Mouse (Mus musculus) WW6 (cell line): ENCODE measurements around the gene Olfr1535.
A peak's percentile ranks its signal among the peaks of the same experiment; 100 is the strongest.

Source experiments
- DNase-seq: peaks from one replicate; pipeline ENCODE4 v3.0.0-alpha.2; 2013; ENCODE audit warnings: low read depth, low spot score

Olfr1535 gene

DNA sequence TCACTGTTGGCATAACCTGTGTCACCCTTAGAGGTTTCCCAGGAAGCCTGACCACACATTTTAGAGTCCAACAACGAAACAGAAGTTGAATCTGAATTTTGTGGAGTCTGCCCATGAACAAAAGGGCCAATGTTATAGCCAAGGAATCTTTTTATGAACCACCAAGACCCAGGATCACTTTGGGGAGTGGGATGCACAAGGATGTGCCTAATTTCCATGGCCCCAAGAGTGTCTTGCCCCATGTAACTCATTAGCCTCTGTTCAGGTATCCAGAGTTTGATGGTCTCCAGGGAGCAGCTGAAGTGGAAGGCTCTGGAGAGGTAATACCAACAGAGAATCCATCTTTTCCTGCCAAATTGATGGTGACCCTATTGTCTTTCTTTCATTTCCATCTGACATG is at the start of gene Olfr1535:
Olfr1535 (minus strand) TSS at position 101 of the 400 bp plus-strand sequence.
- DNase-seq = no peak

- DNase-seq = no peak
Measured at GRCm38 (mm10) chr13:21591618-21592017, 31.9 kb upstream of the Olfr1535 start.

DNA sequence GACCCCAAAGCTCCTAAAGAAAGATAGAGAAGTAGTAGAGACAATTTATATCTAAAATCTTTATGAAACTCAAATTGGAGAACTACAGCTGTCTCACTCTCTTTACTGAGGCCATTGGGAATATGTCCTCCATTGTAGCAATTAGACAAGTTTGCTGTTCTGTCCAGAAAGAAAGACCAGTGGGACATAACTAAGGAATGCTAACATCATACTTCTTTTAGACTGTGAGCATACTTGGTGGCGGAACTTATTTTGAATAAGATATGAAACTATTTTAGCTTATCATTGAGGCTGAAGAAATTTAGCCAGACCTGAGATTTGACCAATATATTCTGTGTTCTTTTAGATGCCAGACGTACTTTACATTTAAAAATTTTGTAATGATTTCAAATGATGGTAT is 22.0 kb upstream of the Olfr1535 start, which contains the start of gene Olfr1364:
Olfr1364 (minus strand) TSS at position 101 of the 400 bp plus-strand sequence.
- DNase-seq = no peak

DNA sequence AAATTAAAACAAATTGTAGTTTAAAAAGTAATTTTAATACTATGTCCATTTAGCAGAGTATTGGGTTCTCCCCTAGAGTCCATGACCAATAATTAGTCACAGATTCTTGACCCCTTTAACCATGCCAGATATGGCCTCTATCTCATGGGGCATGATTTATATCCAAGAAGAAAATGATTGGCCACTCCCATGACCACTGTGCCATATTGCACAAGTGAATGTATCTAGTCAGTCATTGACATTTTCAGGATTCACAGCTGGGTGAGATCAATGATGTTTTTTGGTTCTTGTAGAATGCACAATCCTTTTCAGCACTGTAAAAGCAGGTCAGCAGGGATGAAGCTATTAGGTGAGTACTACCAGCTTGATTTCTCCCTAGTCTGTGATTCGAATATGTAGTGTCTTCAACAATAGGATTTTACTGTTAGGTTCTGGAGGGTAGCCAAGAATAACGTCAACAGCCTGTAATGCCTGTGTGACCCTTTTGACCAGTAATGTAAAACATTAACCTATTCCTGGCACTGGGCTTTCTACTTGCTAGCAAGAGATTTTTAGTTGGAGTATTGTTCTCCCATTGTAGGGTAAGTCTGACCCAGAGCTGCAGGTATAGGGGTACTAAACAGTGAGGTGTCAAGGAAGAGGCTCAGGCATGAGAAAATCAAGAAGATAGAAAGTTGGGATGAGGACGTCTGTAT is 9.1 kb downstream of the Olfr1535 start:
- DNase-seq = no peak

DNA sequence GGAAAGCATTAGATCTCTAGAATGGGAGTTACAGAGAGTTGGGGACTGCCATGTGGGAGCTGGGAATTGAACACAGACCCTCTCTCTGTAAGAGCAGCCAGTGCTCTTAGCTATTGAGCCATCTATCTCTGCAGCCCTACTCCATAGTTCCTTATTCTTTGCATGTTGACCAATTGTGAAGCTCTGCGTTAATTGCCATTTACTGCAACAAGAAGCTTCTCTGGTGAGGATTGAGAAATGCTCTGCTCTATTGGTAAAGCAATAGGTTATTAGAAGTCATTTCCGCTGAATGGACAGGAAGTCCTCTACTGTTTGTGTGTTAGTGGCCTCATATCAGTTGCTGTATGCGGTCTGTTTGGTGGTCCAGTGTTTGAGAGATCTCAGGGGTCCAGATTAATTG is 10.2 kb downstream of the Olfr1535 start:
- DNase-seq = no peak

DNA sequence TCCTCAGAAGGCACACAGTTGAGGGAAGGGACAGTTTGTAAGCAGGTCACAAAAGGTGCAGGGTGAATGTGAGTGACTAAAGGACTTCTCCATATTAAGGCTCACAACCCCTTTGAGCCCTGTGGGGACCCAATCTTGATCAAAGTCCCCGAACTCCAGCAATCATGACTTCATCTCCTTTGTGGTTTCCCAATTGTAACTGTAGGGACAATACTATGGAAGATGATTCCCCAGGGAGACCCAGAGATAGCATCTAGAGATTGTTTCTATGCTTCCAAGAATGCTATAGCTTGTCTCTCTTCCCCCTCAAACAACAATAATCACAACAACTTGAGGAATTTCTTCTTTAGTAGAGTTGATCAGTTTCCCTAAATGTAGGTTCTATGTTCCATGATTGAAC is 17.0 kb downstream of the Olfr1535 start, which contains the start of gene Olfr1366:
Olfr1366 (minus strand) TSS at position 101 of the 400 bp plus-strand sequence.
- DNase-seq = no peak

- peak; percentile 67 for DNase-seq
Measured at GRCm38 (mm10) chr13:21530781-21531201, 28.9 kb downstream of the Olfr1535 start, which contains the start of gene Zkscan8. Gene Zkscan8 (minus strand): TSS chr13:21531120.

DNA sequence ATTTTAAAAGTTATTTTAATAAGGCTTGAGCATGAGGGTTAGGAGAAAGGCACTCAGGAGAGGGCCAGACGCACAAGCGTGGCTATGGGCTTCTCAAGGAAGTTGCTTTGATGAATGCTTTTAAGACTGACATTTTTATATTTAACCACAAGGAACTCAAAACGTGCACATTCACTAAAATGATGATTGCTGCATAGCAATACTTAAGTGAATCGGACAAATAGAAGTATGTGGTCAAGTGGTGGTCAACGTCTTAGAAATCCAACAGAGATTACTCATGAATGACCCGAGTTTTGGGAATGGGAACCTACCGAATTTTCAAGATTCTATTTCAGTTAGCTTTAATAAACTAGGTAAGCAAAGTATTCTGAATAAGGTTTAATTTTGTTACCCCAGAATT is 29.6 kb downstream of the Olfr1535 start:
- no peak for DNase-seq

GRCm38 (mm10) chr13:21506221-21506649 is 53.5 kb downstream of the Olfr1535 start:
- DNase-seq = peak; percentile 82
